Mouse (Mus musculus) liver, adult 2 months (tissue): Measurements from ENCODE around the gene Plcl1.

ENCODE experiments used
- CTCF ChIP-seq: fragments of 200-500 bp; IDR thresholded peaks from 2 replicates; pipeline ENCODE4 v1.5.1; 2011; ENCODE audit warnings: low read depth, low read length, control low read depth
- POLR2A ChIP-seq: fragments of 200-500 bp; IDR thresholded peaks from 2 replicates; pipeline ENCODE4 v1.6.1; 2011; ENCODE audit warnings: low read length, control low read depth; ENCODE audit not compliant: insufficient read depth; ENCODE audit errors: extremely low read depth

DNA sequence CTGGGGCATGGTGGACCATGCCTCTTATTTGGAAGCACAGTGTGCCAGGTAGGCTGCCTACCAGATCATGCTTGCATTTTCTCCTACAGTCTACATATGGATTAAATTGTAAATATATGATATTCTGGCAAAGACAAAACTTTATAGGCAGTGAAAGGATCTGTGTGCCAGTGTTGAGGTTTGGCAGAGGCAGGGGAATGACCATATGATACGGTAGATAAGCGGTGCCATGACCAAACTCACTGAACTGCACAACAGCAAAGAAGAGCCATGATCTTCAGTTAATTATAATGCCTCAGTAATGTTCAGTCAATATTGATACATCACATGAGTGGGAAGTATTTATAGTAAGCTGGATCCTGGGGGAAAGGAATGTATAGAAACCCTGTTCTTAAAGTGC, 212.1 kb downstream of the Plcl1 start:
- TF ChIP-seq CTCF (no peak), POLR2A (no peak)
